Mouse (Mus musculus) ES-E14 (cell line): ENCODE data around the gene Ctrl.

ENCODE experiments used
- CHD2 ChIP-seq: IDR thresholded peaks from 2 replicates; pipeline ENCODE4 v1.6.1; 2014; ENCODE audit warnings: mild to moderate bottlenecking, low read depth, low read length, inconsistent platforms
- HCFC1 ChIP-seq: IDR thresholded peaks from 2 replicates; pipeline ENCODE4 v1.6.1; 2012; ENCODE audit warnings: low read length, inconsistent platforms, borderline replicate concordance; ENCODE audit not compliant: insufficient read depth
- ZC3H11A ChIP-seq: IDR thresholded peaks from 2 replicates; pipeline ENCODE4 v1.6.1; 2012; ENCODE audit warnings: low read depth, mild to moderate bottlenecking, inconsistent platforms, low read length, borderline replicate concordance
- ZNF384 ChIP-seq: IDR thresholded peaks from 2 replicates; pipeline ENCODE4 v1.6.1; 2012; ENCODE audit warnings: low read depth, low read length, inconsistent platforms

DNA sequence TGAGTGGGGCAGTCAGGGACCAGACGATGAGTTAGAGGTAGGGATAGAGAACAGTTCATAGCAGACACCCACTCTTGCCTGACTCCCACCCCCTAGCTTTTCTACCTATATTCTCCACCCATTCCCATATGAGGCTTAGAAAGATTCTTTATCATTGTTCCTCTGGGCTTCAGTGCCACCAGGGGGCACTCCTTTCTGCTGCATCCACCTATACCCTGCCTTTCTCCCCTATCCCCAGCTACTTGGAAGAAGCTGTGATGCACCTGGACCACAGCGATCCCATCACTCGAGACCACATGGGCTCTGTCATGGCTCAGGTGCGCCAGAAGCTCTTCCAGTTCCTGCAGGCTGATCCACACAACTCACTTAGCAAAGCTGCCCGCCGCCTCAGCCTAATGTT, 41.2 kb downstream of the Ctrl start:
- TF ChIP-seq CHD2 (no peak), HCFC1 (no peak), ZC3H11A (no peak), ZNF384 (no peak)
